Mouse (Mus musculus) thymus, postnatal 25 days (tissue): ENCODE data around the gene Lrrc8a.

ENCODE experiments used
- DNase-seq: peaks from one replicate; pipeline ENCODE4 v3.0.0; 2022

Gene Lrrc8a

GRCm38 (mm10) chr2:30237199-30237880 lies at the start of gene Lrrc8a:
Gene Lrrc8a (plus strand): TSS chr2:30237715.
- DNase-seq: peak; percentile 100

- DNase-seq: no peak
These were observed 45.5 kb upstream of the Lrrc8a start for GRCm38 (mm10) chr2:30191790-30192580.

GRCm38 (mm10) chr2:30194656-30195055 lies 42.9 kb upstream of the Lrrc8a start:
- no peak for DNase-seq

- no peak for DNase-seq
These were observed 39.5 kb upstream of the Lrrc8a start for GRCm38 (mm10) chr2:30198021-30198420.

GRCm38 (mm10) chr2:30199984-30200383 lies 37.5 kb upstream of the Lrrc8a start:
- no peak for DNase-seq

GRCm38 (mm10) chr2:30200388-30200925 lies 37.1 kb upstream of the Lrrc8a start:
- no peak for DNase-seq

- peak; percentile 38 for DNase-seq
These were observed 34.1 kb upstream of the Lrrc8a start for GRCm38 (mm10) chr2:30203439-30203838.

- DNase-seq: no peak
These were observed 32.3 kb upstream of the Lrrc8a start for GRCm38 (mm10) chr2:30205255-30205628.

GRCm38 (mm10) chr2:30205629-30206357 lies 31.7 kb upstream of the Lrrc8a start, which contains the start of gene Kyat1:
Gene Kyat1 (minus strand): TSS chr2:30205847.
- peak; percentile 92 for DNase-seq

- no peak for DNase-seq
These were observed 30.1 kb upstream of the Lrrc8a start for GRCm38 (mm10) chr2:30207401-30207800.

GRCm38 (mm10) chr2:30207886-30208285 lies 29.6 kb upstream of the Lrrc8a start:
- no peak for DNase-seq

GRCm38 (mm10) chr2:30211408-30212168 lies 25.9 kb upstream of the Lrrc8a start:
- DNase-seq: no peak

- no peak for DNase-seq
These were observed 25.4 kb upstream of the Lrrc8a start for GRCm38 (mm10) chr2:30212169-30212545.

GRCm38 (mm10) chr2:30212951-30213350 lies 24.6 kb upstream of the Lrrc8a start:
- no peak for DNase-seq

- no peak for DNase-seq
These were observed 22.8 kb upstream of the Lrrc8a start for GRCm38 (mm10) chr2:30214745-30215144.

GRCm38 (mm10) chr2:30215493-30215892 lies 22.0 kb upstream of the Lrrc8a start:
- no peak for DNase-seq

- DNase-seq: no peak
These were observed 21.2 kb upstream of the Lrrc8a start for GRCm38 (mm10) chr2:30216293-30216692.

- DNase-seq: no peak
These were observed 1.9 kb upstream of the Lrrc8a start for GRCm38 (mm10) chr2:30235593-30235992.

GRCm38 (mm10) chr2:30236426-30237198 lies 903 bp upstream of the Lrrc8a start:
- no peak for DNase-seq

- peak; percentile 76 for DNase-seq
These were observed 366 bp downstream of the Lrrc8a start for GRCm38 (mm10) chr2:30237881-30238280.

GRCm38 (mm10) chr2:30238906-30239465 lies 1.5 kb downstream of the Lrrc8a start:
- DNase-seq: no peak
